In the genomic region with DNA sequence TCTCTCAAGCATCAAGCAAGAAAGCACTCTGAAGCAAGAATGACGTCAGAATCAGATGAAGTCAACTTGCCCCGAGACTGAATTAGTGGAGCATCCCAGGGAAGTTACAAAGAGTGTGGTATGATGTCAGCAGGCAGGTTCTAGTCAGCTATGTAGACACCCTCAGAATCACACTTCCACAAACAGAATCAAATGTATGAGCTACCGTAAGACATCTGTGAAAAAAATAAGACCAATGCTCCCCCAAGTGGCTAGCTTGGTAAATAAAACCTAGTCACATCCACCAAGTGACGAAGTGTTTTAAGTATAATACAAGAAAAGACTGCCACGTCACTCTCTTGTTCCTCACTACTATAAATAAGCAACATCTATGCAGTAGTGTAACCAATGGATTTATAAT, we compare ENCODE assay signal across 10 mouse cellular contexts. TPM values are rescaled to one million over a fixed set of nuclear protein-coding genes. Genes with fewer than 3 reads are reported as not detected.
DNase-seq lines count a peak whose midpoint lies in the region; ATAC-seq and TF ChIP-seq lines count a peak whose summit lies in the region.
"Had no signal": no experiment of that assay in that cellular context is flagged by ENCODE, and none has a peak within 500 bp of the region (broad histone marks: within the 10 kb centered on the region; RNA-seq: fewer than 3 reads in every experiment).

No protein-coding gene starts in this region.

- peaks cover 47% of the 10 kb centered on the region for H3K36me3 ChIP-seq in forebrain, embryonic 13.5 days (ENCODE audit: poor library complexity, severe bottlenecking)
- H3K36me3 ChIP-seq in forebrain, embryonic 11.5 days (ENCODE audit: control insufficient read depth, insufficient read depth, low read length): no peaks in the 10 kb centered on the region; the same call in 1 of the 2 replicates
- H3K36me3 ChIP-seq in lung, embryonic 14.5 days (ENCODE audit: insufficient read depth): peaks cover 45% of the 10 kb centered on the region
- H3K36me3 ChIP-seq in thymus, adult 2 months (ENCODE audit: control insufficient read depth, insufficient read depth, low read length): peaks cover 3% of the 10 kb centered on the region; the same call in 1 of the 2 replicates

- H3K27ac ChIP-seq in forebrain, embryonic 13.5 days: no peak overlapping the region
- no peak overlapping the region for H3K27ac ChIP-seq in forebrain, embryonic 11.5 days (ENCODE audit: low read depth, low read length)
- H3K27ac ChIP-seq in lung, embryonic 14.5 days (ENCODE audit: low read depth): no peak overlapping the region
- H3K27ac ChIP-seq in thymus, adult 2 months (ENCODE audit: control insufficient read depth, insufficient read depth, low read length): no peak overlapping the region
- H3K27ac ChIP-seq: limb, embryonic 15.5 days had no signal

- H3K4me3 ChIP-seq in forebrain, embryonic 13.5 days: no peak overlapping the region
- no peak overlapping the region for H3K4me3 ChIP-seq in forebrain, embryonic 11.5 days (ENCODE audit: low read depth, low read length)
- no peak overlapping the region for H3K4me3 ChIP-seq in lung, embryonic 14.5 days (ENCODE audit: low read depth, low read length)
- no peak overlapping the region for H3K4me3 ChIP-seq in thymus, adult 2 months (ENCODE audit: control insufficient read depth, insufficient read depth, low read length)
- H3K4me3 ChIP-seq: limb, embryonic 15.5 days had no signal

- no peak for DNase-seq in forebrain, embryonic 11.5 days (ENCODE audit: low spot score)
- peak; percentile 48 for DNase-seq in lung, embryonic 14.5 days
- no peak for DNase-seq in lung, adult 18-20 months
- peak; percentile 26 for DNase-seq in adipocyte (ENCODE audit: low spot score)
- DNase-seq in testis, postnatal 10 days (ENCODE audit: low spot score): no peak
- DNase-seq in thymus, adult 2 months: no peak
- DNase-seq: kidney, adult 11 months had no signal

- TF ChIP-seq CTCF in lung, embryonic 14.5 days (IDR thresholded peaks at IDR 0.05; ENCODE audit: low read depth): peak; percentile 14; the same call in 1 of the 2 replicates
- TF ChIP-seq CTCF in thymus, adult 2 months (IDR thresholded peaks at IDR 0.05; ENCODE audit: borderline replicate concordance, control insufficient read depth, extremely low read depth, insufficient read depth, low read length, poor library complexity): no peak

- 63% methylated on average over 5 of the region's 5 CpGs for WGBS in forebrain, embryonic 13.5 days
- 79% methylated on average over 5 of the region's 5 CpGs for WGBS in forebrain, embryonic 11.5 days
- WGBS in lung, embryonic 14.5 days: 62% methylated on average over 5 of the region's 5 CpGs
- 83% methylated on average over 5 of the region's 5 CpGs for WGBS in thymus, adult 2 months

- no peaks in the 10 kb centered on the region for H3K27me3 ChIP-seq in forebrain, embryonic 13.5 days
- H3K27me3 ChIP-seq in forebrain, embryonic 11.5 days (ENCODE audit: control insufficient read depth, insufficient read depth, low read length): no peaks in the 10 kb centered on the region
- H3K27me3 ChIP-seq in lung, embryonic 14.5 days (ENCODE audit: insufficient read depth, low read length): no peaks in the 10 kb centered on the region
- H3K27me3 ChIP-seq in thymus, adult 2 months (ENCODE audit: control insufficient read depth, insufficient read depth, low read length): no peaks in the 10 kb centered on the region
- H3K27me3 ChIP-seq: limb, embryonic 15.5 days had no signal

- peak; percentile 66 for ATAC-seq in forebrain, embryonic 13.5 days
- ATAC-seq in forebrain, embryonic 11.5 days (replicated peaks; ENCODE audit: low FRiP score): no peak
- no peak for ATAC-seq in lung, embryonic 14.5 days (ENCODE audit: insufficient read depth)
- ATAC-seq in megakaryocyte progenitor cell, adult 5-6 weeks (replicated peaks; ENCODE audit: poor library complexity): peak; percentile 83

- TF ChIP-seq POLR2A in thymus, adult 2 months (IDR thresholded peaks at IDR 0.05; ENCODE audit: control insufficient read depth, extremely low read depth, insufficient read depth, low read length, poor library complexity): no peak

- H3K9ac ChIP-seq in forebrain, embryonic 13.5 days: no peak overlapping the region
- H3K9ac ChIP-seq in forebrain, embryonic 11.5 days (ENCODE audit: low read length): no peak overlapping the region
- no peak overlapping the region for H3K9ac ChIP-seq in lung, embryonic 14.5 days
- H3K9ac ChIP-seq: limb, embryonic 15.5 days had no signal

- no peaks in the 10 kb centered on the region for H3K9me3 ChIP-seq in forebrain, embryonic 13.5 days (replicated peaks)
- no peaks in the 10 kb centered on the region for H3K9me3 ChIP-seq in forebrain, embryonic 11.5 days (ENCODE audit: control insufficient read depth, low read length)
- no peaks in the 10 kb centered on the region for H3K9me3 ChIP-seq in lung, embryonic 14.5 days (ENCODE audit: low read depth, low read length)
- H3K9me3 ChIP-seq: limb, embryonic 15.5 days had no signal

- H3K4me1 ChIP-seq in forebrain, embryonic 13.5 days: no peaks in the 10 kb centered on the region
- H3K4me1 ChIP-seq in forebrain, embryonic 11.5 days (replicated peaks; ENCODE audit: control insufficient read depth, insufficient read depth, low read length): no peaks in the 10 kb centered on the region
- no peaks in the 10 kb centered on the region for H3K4me1 ChIP-seq in lung, embryonic 14.5 days (ENCODE audit: insufficient read depth)
- H3K4me1 ChIP-seq in thymus, adult 2 months (replicated peaks; ENCODE audit: control insufficient read depth, insufficient read depth, low read length): no peaks in the 10 kb centered on the region
- H3K4me1 ChIP-seq: limb, embryonic 15.5 days had no signal

- H3K4me2 ChIP-seq in forebrain, embryonic 13.5 days: no peak overlapping the region
- H3K4me2 ChIP-seq in forebrain, embryonic 11.5 days (ENCODE audit: low read depth, low read length, severe bottlenecking): no peak overlapping the region
- no peak overlapping the region for H3K4me2 ChIP-seq in lung, embryonic 14.5 days
- H3K4me2 ChIP-seq: limb, embryonic 15.5 days had no signal

RNA-seq across cellular contexts. Expression of a gene that starts 13.5 kb away (rescaled TPM):
- 31.1 and 31.6 TPM in 2 replicates for polyA plus RNA-seq in forebrain, embryonic 13.5 days (2015; fragmentation: Nextera tagmentation; extraction: Ambion mirVana)
- polyA plus RNA-seq in forebrain, embryonic 11.5 days (2014; fragmentation: Nextera tagmentation; extraction: Ambion mirVana): 35.2 and 36.8 TPM in 2 replicates
- 28.5 and 30.1 TPM in 2 replicates for polyA plus RNA-seq in lung, embryonic 14.5 days (2014; fragmentation: Nextera tagmentation; extraction: Ambion mirVana)
- 27.5 and 28.3 TPM in 2 replicates for total RNA-seq in megakaryocyte progenitor cell, adult 5-6 weeks (2015)
- 23.3 and 29.7 TPM in 2 replicates for total RNA-seq in megakaryocyte progenitor cell, adult 5-6 weeks (2017)
- 1.4 and 1.7 TPM in 2 replicates for polyA plus RNA-seq in thymus, adult 2 months (2012; rRNA removed)

RNA-seq across cellular contexts. Expression of a gene that starts 42.4 kb away (rescaled TPM):
- 19.6 and 22.0 TPM in 2 replicates for polyA plus RNA-seq in forebrain, embryonic 13.5 days (2015; fragmentation: Nextera tagmentation; extraction: Ambion mirVana)
- 16.0 and 19.5 TPM in 2 replicates for polyA plus RNA-seq in forebrain, embryonic 11.5 days (2014; fragmentation: Nextera tagmentation; extraction: Ambion mirVana)
- 21.5 and 22.8 TPM in 2 replicates for polyA plus RNA-seq in lung, embryonic 14.5 days (2014; fragmentation: Nextera tagmentation; extraction: Ambion mirVana)
- 13.7 and 16.6 TPM in 2 replicates for total RNA-seq in megakaryocyte progenitor cell, adult 5-6 weeks (2015)
- total RNA-seq in megakaryocyte progenitor cell, adult 5-6 weeks (2017): 5.7 and 9.8 TPM in 2 replicates
- polyA plus RNA-seq in thymus, adult 2 months (2012; rRNA removed): 7.7 and 8.8 TPM in 2 replicates

Comparison
In these comparisons a context has a peak if more than half of its experiments do, and no peak if none do; other contexts are left out.
1. ATAC-seq: peak in forebrain, embryonic 13.5 days (single experiment) and megakaryocyte progenitor cell, adult 5-6 weeks (single experiment); none in forebrain, embryonic 11.5 days (single experiment) and lung, embryonic 14.5 days (single experiment).
2. DNase-seq: peak in lung, embryonic 14.5 days (single experiment) and adipocyte (single experiment); none in forebrain, embryonic 11.5 days (single experiment), lung, adult 18-20 months (0 of 2), testis, postnatal 10 days (single experiment) and thymus, adult 2 months (single experiment).
3. RNA of a gene that starts 13.5 kb away (polyA plus RNA-seq): 35.2 to 36.8 TPM in forebrain, embryonic 11.5 days, 31.1 to 31.6 TPM in forebrain, embryonic 13.5 days and 28.5 to 30.1 TPM in lung, embryonic 14.5 days; 1.4 to 1.7 TPM in thymus, adult 2 months; every median in the first group is over 10 times any median in the second.